Mouse (Mus musculus): ENCODE measurements around the gene Fank1. TPM values are rescaled to one million over a fixed set of nuclear protein-coding genes. Genes with fewer than 3 reads are reported as not detected.
"Not testable (repeated sequence)": the region's sequence is repeated elsewhere in the genome, so short reads cannot be mapped to it uniquely, and the experiment has no call there.

Gene Fank1
- polyA plus RNA-seq, 1 experiment from 2014 or later: 5.1 TPM

DNA sequence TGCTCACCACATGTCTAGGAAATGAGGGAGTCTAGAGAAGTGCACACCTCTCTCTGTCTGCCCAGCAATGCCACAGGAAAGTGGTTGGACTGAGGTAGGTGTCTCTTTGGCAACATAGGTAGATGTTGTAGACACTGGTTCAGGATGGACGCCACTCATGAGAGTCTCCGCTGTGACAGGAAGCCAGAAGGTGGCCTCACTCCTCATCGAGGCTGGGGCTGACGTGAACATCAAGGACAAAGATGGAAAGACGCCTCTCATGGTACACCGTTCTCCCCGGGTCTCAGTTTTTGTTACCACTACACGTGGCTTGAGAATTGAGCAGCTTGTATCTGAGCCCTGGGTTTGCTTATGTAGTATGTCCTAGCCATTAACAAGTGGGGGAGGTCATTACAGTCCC is 103.1 kb downstream of the Fank1 start:
- ATAC-seq (ENCODE audit: low FRiP score, low read depth): no peak
- WGBS: 97% methylated on average over 8 of the region's 8 CpGs

DNA sequence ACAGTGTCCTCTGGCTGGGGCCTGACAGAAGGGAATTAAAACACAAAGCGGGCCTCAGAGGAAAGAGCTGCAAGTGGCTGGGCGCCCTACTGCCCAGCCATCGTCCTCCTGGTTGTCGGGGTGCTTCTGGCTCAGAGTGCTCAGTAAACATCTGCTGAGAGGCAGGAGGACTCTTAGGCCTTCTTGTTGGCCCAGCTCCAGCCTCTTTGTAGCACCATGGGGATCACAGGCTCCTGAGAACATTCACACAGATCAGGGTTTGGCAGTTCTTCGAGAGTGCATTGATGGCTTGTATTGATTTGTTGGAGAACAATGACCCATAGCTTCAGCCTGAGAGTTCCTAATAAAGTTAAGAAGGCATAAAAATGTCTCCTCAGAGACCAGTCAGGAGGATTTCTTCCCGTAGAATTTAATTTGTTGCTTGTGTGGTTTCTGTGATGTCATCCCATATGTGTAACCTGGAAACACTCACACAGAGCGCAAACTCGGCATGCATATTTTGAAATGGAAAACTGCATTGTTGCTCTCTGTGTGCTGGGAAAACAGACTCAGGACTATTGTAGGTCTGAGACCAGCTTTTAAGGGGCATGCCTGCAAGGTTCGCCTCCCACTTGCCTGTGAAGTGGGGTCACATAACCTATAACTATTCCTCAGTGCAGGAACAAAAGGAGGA is 108.2 kb downstream of the Fank1 start:
- ATAC-seq (ENCODE audit: low FRiP score, low read depth); H3K27ac ChIP-seq (replicated peaks); H3K9ac ChIP-seq; H3K36me3 ChIP-seq; H3K4me3 ChIP-seq; H3K4me1 ChIP-seq (replicated peaks); H3K9me3 ChIP-seq; H3K27me3 ChIP-seq; H3K4me2 ChIP-seq: not testable (repeated sequence)
- WGBS: 50% methylated on average over 5 of the region's 9 CpGs

More for the DNA sequence above, 103.1 kb downstream of the Fank1 start:
- H3K27me3 ChIP-seq: no peaks in the 10 kb centered on the region
- H3K4me3 ChIP-seq: no peak overlapping the region
- no peak overlapping the region for H3K4me2 ChIP-seq
- no peaks in the 10 kb centered on the region for H3K36me3 ChIP-seq
- no peak overlapping the region for H3K27ac ChIP-seq (replicated peaks)
- no peaks in the 10 kb centered on the region for H3K4me1 ChIP-seq (replicated peaks)
- H3K9me3 ChIP-seq: no peaks in the 10 kb centered on the region
- H3K9ac ChIP-seq: no peak overlapping the region

DNA sequence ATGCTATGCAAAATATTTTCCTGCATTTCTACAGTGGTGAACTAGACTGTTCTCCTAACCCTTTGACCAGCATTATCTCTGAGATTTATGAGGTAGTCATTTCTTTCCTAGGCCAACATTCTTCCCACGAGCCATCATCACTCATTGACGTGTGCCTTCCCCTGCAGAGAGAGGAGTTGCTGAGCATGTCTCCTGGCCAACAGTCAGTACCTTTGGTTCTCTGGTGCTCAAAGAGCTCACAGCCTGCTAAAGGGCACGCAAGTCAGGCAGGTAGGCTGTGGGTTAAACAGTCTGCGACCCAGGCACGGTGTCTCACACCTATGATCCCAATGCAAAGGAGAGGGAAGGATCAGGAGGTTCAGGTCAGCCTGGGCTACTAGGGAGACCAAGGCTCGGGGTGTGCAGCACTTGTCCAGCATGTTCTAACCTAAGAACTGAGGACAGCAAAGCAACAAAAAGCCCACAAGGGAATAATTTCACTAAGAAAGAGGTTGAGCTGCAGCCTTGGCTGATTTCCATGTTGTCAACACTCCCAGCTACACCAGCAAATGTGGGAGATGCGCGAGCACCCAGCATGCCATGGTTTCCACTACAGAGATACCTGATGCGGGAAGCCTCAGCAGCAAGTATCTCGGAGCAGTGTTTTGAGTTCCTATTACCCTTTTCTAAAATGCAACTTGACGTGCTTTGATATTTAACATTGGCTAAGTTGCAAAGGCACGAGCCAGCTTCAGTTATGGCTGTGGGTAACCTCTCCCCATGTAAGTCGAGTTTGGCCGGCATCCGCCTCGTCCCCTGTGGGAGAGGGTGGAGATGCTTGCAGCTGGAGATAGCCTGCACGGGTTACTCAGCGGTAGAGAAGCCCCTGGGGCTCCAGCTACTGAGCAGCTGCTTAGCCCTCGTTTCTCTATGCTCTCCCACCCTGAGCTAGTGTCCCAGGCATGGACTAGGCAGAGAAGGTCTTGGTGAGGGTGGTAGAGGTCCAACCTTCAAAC is 112.6 kb downstream of the Fank1 start:
- WGBS: 85% methylated on average over 19 of the region's 19 CpGs
- Histone ChIP-seq H3K27ac (replicated peaks) (no peak overlapping the region), H3K4me1 (replicated peaks) (no peaks in the 10 kb centered on the region), H3K9me3 (no peaks in the 10 kb centered on the region), H3K27me3 (no peaks in the 10 kb centered on the region), H3K9ac (no peak overlapping the region), H3K4me3 (no peak overlapping the region), H3K4me2 (no peak overlapping the region), H3K36me3 (no peaks in the 10 kb centered on the region)
- ATAC-seq (ENCODE audit: low FRiP score, low read depth): no peak

GRCm38 (mm10) chr7:133889986-133890385 is 113.3 kb downstream of the Fank1 start:
- Histone ChIP-seq H3K4me2 (no peak overlapping the region), H3K4me1 (replicated peaks) (no peaks in the 10 kb centered on the region), H3K9ac (no peak overlapping the region), H3K27me3 (no peaks in the 10 kb centered on the region), H3K27ac (replicated peaks) (no peak overlapping the region), H3K36me3 (no peaks in the 10 kb centered on the region), H3K9me3 (no peaks in the 10 kb centered on the region), H3K4me3 (no peak overlapping the region)
- ATAC-seq (ENCODE audit: low FRiP score, low read depth): no peak
- WGBS: 95% methylated on average over 4 of the region's 4 CpGs

GRCm38 (mm10) chr7:133891298-133891697 is 114.6 kb downstream of the Fank1 start:
- WGBS: 93% methylated on average over 9 of the region's 9 CpGs
- H3K4me3 ChIP-seq: no peak overlapping the region
- H3K4me2 ChIP-seq: no peak overlapping the region
- no peaks in the 10 kb centered on the region for H3K36me3 ChIP-seq
- H3K27me3 ChIP-seq: no peaks in the 10 kb centered on the region
- ATAC-seq (ENCODE audit: low FRiP score, low read depth): no peak
- no peaks in the 10 kb centered on the region for H3K9me3 ChIP-seq
- no peak overlapping the region for H3K27ac ChIP-seq (replicated peaks)
- no peak overlapping the region for H3K9ac ChIP-seq
- no peaks in the 10 kb centered on the region for H3K4me1 ChIP-seq (replicated peaks)

DNA sequence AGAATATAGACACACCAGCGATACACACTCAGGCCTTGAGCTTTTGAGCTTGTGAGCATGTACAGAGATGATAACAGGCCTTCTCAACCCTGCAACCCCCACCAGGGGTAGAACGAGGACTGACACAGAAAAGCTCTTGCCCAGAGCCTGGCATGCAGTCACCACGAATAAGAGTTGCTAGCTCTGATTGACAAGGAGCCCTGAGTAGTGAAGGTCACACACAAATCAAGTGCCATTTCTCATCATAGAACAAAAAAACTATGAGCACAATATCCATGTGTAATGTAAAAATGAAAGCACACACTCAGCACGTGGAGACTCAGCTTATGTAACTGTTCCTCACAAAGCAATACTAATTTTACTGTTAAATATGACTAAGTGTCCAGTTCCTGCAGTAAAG is 115.1 kb downstream of the Fank1 start:
- no peaks in the 10 kb centered on the region for H3K27me3 ChIP-seq
- H3K27ac ChIP-seq (replicated peaks): no peak overlapping the region
- no peak for ATAC-seq (ENCODE audit: low FRiP score, low read depth)
- H3K4me1 ChIP-seq (replicated peaks): no peaks in the 10 kb centered on the region
- WGBS: 74% methylated on average over 4 of the region's 4 CpGs
- H3K36me3 ChIP-seq: no peaks in the 10 kb centered on the region
- H3K9ac ChIP-seq: no peak overlapping the region
- no peak overlapping the region for H3K4me2 ChIP-seq
- H3K9me3 ChIP-seq: no peaks in the 10 kb centered on the region
- no peak overlapping the region for H3K4me3 ChIP-seq

- Histone ChIP-seq H3K27ac (replicated peaks) (no peak overlapping the region), H3K27me3 (no peaks in the 10 kb centered on the region), H3K9me3 (no peaks in the 10 kb centered on the region), H3K4me3 (no peak overlapping the region), H3K4me1 (replicated peaks) (no peaks in the 10 kb centered on the region), H3K36me3 (no peaks in the 10 kb centered on the region), H3K4me2 (no peak overlapping the region), H3K9ac (no peak overlapping the region)
- 89% methylated on average over 4 of the region's 4 CpGs for WGBS
- ATAC-seq (ENCODE audit: low FRiP score, low read depth): no peak
These were observed 122.7 kb downstream of the Fank1 start for GRCm38 (mm10) chr7:133899391-133899790.

DNA sequence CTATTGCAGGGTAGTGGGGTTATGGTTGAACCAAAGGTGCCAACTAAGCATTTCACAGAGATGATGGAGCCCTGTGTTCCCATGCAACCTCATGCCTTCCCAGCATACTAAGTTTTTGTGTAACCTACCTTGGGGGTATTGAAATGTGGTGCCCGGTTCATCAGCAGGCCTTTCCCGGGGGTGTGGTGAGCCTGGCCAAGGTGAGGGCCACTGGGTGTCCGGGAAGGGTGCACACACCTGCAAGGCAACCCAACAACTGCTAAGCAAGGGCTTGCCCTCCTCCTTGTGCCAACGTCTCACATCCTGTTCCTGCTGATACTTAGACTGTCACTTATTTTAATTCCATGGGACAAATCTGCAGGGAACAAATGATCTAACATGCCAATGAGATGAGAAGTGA is 132.3 kb downstream of the Fank1 start:
- Histone ChIP-seq H3K9me3 (peaks cover 11% of the 10 kb centered on the region), H3K4me3 (no peak overlapping the region), H3K4me1 (replicated peaks) (no peaks in the 10 kb centered on the region), H3K36me3 (no peaks in the 10 kb centered on the region), H3K27me3 (no peaks in the 10 kb centered on the region), H3K27ac (replicated peaks) (no peak overlapping the region), H3K4me2 (no peak overlapping the region), H3K9ac (no peak overlapping the region)
- WGBS: 88% methylated on average over 4 of the region's 4 CpGs
- no peak for ATAC-seq (ENCODE audit: low FRiP score, low read depth)

DNA sequence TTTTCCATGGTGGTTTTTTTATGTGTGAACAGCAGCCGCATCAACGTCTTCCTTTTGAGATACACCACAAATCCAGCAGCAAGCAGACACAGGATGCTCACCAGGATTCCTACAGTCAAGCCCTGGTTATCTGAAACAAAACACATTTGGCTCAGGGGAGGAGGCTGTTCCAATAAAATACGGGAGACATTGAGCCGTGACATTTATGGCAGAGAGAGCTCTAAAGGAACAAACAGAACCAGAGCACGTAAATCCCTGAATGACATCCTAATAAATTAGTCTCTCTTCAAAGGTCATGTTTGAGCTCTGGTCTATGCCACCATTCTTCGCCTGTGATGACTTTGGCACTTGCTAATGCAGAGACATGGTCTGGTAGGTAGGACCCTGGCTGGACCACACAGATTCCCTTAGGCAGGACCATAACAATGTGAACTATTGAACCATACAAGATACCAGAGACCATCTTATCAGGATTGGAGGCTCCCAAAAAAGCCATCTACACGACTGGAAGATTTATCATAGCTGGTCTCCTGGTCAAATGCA is 133.2 kb downstream of the Fank1 start:
- ATAC-seq (ENCODE audit: low FRiP score, low read depth): no peak
- no peak overlapping the region for H3K4me2 ChIP-seq
- H3K36me3 ChIP-seq: no peaks in the 10 kb centered on the region
- no peaks in the 10 kb centered on the region for H3K4me1 ChIP-seq (replicated peaks)
- no peaks in the 10 kb centered on the region for H3K27me3 ChIP-seq
- 74% methylated on average over 7 of the region's 7 CpGs for WGBS
- H3K4me3 ChIP-seq: no peak overlapping the region
- H3K27ac ChIP-seq (replicated peaks): no peak overlapping the region
- no peak overlapping the region for H3K9ac ChIP-seq
- H3K9me3 ChIP-seq: peaks cover 11% of the 10 kb centered on the region

- Histone ChIP-seq H3K27me3 (no peaks in the 10 kb centered on the region), H3K4me1 (replicated peaks) (no peaks in the 10 kb centered on the region), H3K36me3 (no peaks in the 10 kb centered on the region), H3K9ac (no peak overlapping the region), H3K27ac (replicated peaks) (no peak overlapping the region), H3K4me2 (no peak overlapping the region), H3K4me3 (no peak overlapping the region), H3K9me3 (no peaks in the 10 kb centered on the region)
- WGBS: 79% methylated on average over 3 of the region's 3 CpGs
- ATAC-seq (ENCODE audit: low FRiP score, low read depth): no peak
These were observed 135.2 kb downstream of the Fank1 start for GRCm38 (mm10) chr7:133911881-133912280.

GRCm38 (mm10) chr7:133916230-133916629 is 139.6 kb downstream of the Fank1 start:
- H3K36me3 ChIP-seq: no peaks in the 10 kb centered on the region
- H3K4me3 ChIP-seq: no peak overlapping the region
- H3K27me3 ChIP-seq: no peaks in the 10 kb centered on the region
- no peak overlapping the region for H3K9ac ChIP-seq
- no peak overlapping the region for H3K4me2 ChIP-seq
- WGBS: 91% methylated on average over 9 of the region's 9 CpGs
- no peaks in the 10 kb centered on the region for H3K4me1 ChIP-seq (replicated peaks)
- no peak for ATAC-seq (ENCODE audit: low FRiP score, low read depth)
- no peak overlapping the region for H3K27ac ChIP-seq (replicated peaks)
- H3K9me3 ChIP-seq: no peaks in the 10 kb centered on the region

DNA sequence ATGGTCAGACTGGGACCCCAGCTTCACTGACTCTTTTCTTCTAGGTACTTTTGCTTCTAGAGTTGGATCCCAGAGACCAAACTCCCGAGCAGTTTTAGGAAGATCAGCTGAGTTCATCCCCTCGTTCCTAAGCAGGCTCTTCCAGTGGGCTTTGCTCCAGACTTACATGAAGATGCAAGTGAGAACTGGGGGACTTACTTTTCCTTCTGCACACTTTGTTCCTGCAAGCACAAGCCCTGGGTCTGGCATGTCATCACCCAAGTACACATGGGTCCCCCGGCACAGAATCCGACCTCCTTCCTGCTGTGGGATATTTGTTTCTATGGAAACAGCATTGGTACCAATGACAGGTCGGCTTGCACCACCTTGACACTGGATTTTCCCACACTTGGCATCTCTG is 142.6 kb downstream of the Fank1 start:
- ATAC-seq (ENCODE audit: low FRiP score, low read depth): no peak
- WGBS: 43% methylated on average over 5 of the region's 5 CpGs
- no peak overlapping the region for H3K27ac ChIP-seq (replicated peaks)

More for the DNA sequence above, 142.6 kb downstream of the Fank1 start:
- no peak overlapping the region for H3K4me3 ChIP-seq
- no peaks in the 10 kb centered on the region for H3K4me1 ChIP-seq (replicated peaks)
- no peaks in the 10 kb centered on the region for H3K27me3 ChIP-seq
- no peaks in the 10 kb centered on the region for H3K36me3 ChIP-seq
- H3K4me2 ChIP-seq: no peak overlapping the region
- no peaks in the 10 kb centered on the region for H3K9me3 ChIP-seq
- H3K9ac ChIP-seq: no peak overlapping the region

Data from hindbrain, embryonic 15.5 days (tissue).